Mouse (Mus musculus) ES-Bruce4 (cell line): ENCODE results near the gene Polg2.

Source experiments
- CTCF ChIP-seq: IDR thresholded peaks from one replicate; pipeline ENCODE4 v1.8.1; 2011; ENCODE audit warnings: low read depth, low read length
- EP300 ChIP-seq: IDR thresholded peaks from 2 replicates; pipeline ENCODE4 v1.6.1; 2011; ENCODE audit warnings: low read depth, low read length; ENCODE audit not compliant: insufficient read depth
- POLR2A ChIP-seq: IDR thresholded peaks from one replicate; pipeline ENCODE4 v1.8.1; 2011; ENCODE audit warnings: low read length; ENCODE audit not compliant: insufficient read depth

- TF ChIP-seq EP300 (no peak), POLR2A (no peak), CTCF (no peak)
Measured at GRCm38 (mm10) chr11:106819595-106819994, 40.3 kb upstream of the Polg2 start.
